Mouse (Mus musculus): ENCODE data around the gene Itpr2.

Gene Itpr2

GRCm38 (mm10) chr6:146501866-146502804 lies at the start of gene Itpr2:
Gene Itpr2, minus strand, starts transcription at chr6:146502223.
- peak; percentile 92 for DNase-seq (ENCODE audit: low spot score in 2 of 2)

- DNase-seq (ENCODE audit: low spot score in 2 of 2): no peak
Measured at GRCm38 (mm10) chr6:146551326-146551725, 49.3 kb upstream of the Itpr2 start.

DNA sequence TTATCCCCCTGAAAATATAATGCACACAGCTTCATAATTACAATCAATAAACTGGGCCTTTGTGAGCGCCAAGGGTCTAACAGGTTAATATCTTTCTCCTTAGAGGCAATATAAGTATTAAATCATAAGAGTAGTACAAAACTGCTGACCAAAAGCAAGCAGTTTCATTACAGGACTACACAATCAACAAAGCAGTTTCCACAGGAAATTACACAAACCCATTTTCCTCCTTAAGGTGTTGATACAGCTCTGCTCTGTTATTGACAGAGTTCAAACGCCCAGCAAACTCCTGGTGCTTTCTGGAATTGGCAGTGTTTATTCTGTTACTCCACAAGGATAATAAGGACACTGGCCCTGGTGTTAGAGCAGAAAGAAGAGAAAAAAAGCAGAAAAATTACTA lies 48.4 kb upstream of the Itpr2 start:
- no peak for DNase-seq (ENCODE audit: low spot score in 2 of 2)

DNA sequence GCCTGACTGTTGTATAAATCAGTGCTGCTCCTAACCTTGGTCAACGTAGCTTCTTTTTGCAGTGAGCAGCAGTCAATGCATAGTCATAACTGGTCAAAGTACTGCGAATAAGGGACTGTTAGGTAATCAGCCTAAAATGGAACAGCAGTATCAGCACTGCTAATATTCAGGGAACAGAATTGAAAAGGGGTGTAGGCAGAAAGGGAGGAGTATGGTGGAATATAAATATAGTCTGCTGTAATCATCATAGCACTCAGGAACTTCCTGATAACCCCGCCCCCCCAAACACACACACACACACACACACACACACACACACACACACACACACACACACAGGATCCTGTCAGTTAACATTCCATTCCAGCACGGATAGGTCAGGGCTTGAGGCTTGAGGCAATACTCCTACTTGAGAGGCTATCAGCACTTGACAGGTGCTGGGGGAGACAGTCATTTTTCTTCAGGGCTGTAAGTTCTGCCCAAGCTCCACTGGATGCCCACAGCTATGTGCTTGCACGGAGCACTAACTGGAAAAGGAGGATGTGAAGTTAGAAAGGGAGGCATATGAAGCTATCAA lies 43.4 kb upstream of the Itpr2 start:
- no peak for DNase-seq (ENCODE audit: low spot score in 2 of 2)

GRCm38 (mm10) chr6:146544622-146545021 lies 42.6 kb upstream of the Itpr2 start:
- DNase-seq (ENCODE audit: low spot score in 2 of 2): no peak

DNA sequence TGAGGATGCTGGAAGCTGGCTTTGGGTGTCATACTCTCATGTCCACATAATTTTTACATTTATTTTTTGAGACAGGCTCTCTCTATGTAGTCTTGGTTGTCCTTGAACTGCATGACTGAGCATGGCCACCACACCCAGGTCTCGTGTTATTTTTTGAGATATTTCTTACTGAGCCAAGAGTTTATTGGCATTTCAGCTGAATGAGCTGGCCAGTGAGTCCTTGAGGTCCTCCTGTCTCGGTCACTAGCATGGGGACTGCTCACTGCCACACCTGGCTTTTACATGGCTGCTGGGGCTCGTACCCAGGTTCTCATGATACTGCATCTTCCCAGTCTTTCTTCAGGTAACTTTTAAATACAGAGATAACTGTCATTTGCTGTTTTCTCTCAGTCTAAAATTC lies 38.4 kb upstream of the Itpr2 start:
- no peak for DNase-seq (ENCODE audit: low spot score in 2 of 2)

- no peak for DNase-seq (ENCODE audit: low spot score in 2 of 2)
Measured at GRCm38 (mm10) chr6:146538661-146539060, 36.6 kb upstream of the Itpr2 start.

DNA sequence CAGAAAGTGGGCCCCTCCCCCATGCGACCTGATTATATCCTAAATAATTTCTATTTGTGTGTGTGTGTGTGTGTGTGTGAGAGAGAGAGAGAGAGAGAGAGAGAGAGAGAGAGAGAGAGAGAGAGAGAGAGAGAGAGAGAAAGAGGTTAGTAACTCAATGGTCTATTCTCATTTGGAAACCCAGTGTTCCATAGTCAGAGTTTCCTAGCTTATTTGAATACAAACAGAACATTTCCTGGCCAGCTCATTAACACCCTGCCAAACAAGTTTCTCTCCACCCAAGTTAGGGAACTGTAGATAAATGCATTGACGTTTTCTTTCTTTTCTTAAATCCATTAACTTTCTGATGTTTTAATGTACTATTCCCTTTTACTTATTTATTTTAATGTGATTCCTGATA lies 36.0 kb upstream of the Itpr2 start:
- no peak for DNase-seq (ENCODE audit: low spot score in 2 of 2)

DNA sequence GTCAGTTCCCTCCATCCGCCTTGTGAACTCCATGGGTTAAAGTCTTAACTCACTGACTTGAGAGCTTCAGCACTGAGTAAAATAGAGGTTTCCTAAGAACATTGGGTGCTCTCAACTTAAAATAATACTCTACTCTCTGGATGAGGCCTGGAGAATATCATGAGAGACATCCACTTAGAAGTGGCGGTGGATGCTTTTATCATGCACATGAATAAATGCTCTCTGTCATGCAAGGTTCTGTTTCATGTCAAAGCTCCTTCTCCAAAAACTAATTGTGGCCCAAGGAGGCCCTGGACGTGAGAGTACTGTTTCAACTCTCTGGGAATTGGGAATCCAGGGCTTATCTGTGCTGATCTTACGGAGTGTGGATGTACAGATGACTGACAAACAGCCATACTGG lies 35.1 kb upstream of the Itpr2 start:
- no peak for DNase-seq (ENCODE audit: low spot score in 2 of 2)

GRCm38 (mm10) chr6:146535501-146535900 lies 33.5 kb upstream of the Itpr2 start:
- DNase-seq (ENCODE audit: low spot score in 2 of 2): no peak

- DNase-seq (ENCODE audit: low spot score in 2 of 2): no peak
Measured at GRCm38 (mm10) chr6:146533146-146533545, 31.1 kb upstream of the Itpr2 start.

GRCm38 (mm10) chr6:146530769-146531168 lies 28.7 kb upstream of the Itpr2 start:
- DNase-seq (ENCODE audit: low spot score in 2 of 2): no peak

DNA sequence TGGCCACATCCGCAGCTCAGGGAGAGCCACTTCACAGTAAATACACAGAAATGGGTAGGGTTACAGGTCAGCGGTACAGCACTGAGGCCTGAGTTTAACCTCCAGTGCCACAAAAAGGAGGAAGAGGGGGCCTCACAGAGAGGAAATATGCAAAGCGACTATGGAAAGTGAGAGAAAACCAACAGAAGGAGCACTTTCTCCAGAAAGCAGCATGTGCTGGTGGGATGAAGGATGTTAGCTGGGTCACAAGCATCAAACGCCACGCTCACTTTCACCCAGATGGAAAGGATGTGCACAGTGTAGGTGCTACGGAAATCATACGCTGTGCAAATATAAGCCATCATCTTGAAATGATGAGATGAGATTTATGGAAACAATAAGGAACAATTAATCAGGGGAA lies 28.3 kb upstream of the Itpr2 start:
- no peak for DNase-seq (ENCODE audit: low spot score in 2 of 2)

- no peak for DNase-seq (ENCODE audit: low spot score in 2 of 2)
Measured at GRCm38 (mm10) chr6:146527537-146527936, 25.5 kb upstream of the Itpr2 start.

GRCm38 (mm10) chr6:146525500-146525899 lies 23.5 kb upstream of the Itpr2 start:
- no peak for DNase-seq (ENCODE audit: low spot score in 2 of 2)

DNA sequence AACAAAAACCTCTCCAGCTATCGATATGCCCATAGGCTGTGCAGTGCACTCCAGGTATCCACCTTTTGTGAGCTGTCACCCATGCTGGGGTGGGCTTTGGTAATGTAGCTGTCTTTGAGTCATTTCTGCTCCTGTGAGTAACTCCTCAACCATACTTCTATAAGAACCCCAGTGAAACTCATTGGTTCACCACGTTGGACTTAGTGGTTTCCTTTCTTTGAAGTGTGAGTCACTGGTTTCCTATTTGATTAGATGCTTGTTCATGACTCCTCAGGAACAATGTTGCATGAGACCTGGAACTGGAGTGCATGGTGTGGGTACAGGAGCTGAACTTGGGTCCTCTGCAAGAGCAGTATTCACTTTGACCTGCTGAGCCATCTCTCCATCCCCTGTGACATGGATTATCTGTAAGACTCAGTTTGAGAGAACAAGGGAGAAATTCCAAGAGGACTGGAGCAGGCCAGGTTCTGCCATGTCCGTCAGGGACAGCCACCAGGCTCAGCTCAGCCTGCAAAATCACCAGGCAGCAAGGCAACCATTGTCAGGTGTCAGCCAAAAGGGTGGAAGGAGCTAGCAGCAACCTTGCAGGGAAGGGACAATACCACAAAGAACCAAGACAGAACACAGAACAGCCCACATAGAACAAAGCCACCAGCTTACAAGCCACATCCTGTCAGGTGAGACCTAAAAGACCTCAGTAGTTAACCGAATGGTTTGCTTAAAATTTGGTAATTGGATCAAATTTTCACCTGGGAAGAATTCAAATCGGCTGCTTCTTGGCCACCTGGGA lies 19.6 kb upstream of the Itpr2 start:
- DNase-seq (ENCODE audit: low spot score in 2 of 2): peak; percentile 33 to 39

DNA sequence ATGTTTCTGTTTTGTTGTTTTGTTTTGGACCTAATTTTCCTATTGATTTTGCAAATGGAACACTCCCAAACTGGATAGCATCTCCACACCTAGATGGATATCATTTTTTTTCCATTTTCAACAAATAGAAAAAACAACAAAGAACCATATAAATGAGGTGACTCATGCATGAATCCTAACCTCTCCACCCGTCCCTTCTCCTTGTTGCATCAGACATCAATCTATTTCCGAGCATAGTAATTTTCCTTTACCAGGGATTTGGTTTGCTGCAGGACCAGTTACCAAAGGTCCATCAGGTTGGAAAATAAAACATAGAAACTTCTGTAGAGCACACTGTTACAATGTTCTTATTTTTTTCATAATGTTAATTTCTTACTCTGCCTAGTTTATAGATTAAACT lies 17.0 kb upstream of the Itpr2 start:
- no peak for DNase-seq (ENCODE audit: low spot score in 2 of 2)

- DNase-seq (ENCODE audit: low spot score in 2 of 2): no peak
Measured at GRCm38 (mm10) chr6:146515936-146516335, 13.9 kb upstream of the Itpr2 start.

DNA sequence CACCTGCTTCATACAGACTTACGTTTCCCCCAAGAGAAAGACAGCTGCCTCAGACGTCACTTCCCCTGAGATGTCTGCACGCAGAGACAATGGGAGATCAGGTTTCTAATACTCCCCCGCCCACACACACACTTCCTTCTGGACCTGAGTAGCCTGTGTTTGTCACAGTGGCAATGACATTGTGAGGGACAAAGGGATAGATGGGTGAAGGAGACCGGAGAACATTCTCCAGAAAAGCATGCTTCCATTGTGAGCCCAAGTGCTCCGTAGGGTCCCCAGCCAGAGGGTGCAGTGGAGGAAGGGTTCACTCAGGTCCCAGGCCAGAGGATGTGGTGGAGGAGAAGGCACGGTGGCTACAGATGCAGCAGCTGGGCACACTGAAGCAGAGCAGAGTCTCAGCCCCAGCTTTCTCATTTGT lies 12.5 kb upstream of the Itpr2 start:
- peak; percentile 69 to 70 for DNase-seq (ENCODE audit: low spot score in 2 of 2)

GRCm38 (mm10) chr6:146513899-146514298 lies 11.9 kb upstream of the Itpr2 start:
- DNase-seq (ENCODE audit: low spot score in 2 of 2): no peak

DNA sequence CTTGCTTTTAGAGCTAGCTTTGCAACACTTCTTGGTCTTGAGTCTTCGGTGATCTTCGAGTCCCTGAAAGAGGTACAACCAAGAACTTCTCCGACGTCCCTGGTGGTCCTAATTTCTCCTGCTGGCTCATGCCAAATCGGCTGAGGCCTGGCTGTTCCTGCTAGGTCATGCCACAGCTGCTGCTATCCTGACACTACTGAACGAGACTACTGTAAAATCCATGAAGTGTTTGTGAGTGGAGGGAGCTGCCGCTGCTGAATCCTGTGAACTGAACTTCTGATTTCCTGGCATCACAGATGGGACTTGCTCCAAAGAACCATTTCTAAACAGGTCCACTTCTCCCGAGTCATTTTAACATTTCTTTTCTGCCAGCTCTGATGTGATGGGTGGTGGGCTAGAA lies 11.4 kb upstream of the Itpr2 start:
- no peak for DNase-seq (ENCODE audit: low spot score in 2 of 2)

DNA sequence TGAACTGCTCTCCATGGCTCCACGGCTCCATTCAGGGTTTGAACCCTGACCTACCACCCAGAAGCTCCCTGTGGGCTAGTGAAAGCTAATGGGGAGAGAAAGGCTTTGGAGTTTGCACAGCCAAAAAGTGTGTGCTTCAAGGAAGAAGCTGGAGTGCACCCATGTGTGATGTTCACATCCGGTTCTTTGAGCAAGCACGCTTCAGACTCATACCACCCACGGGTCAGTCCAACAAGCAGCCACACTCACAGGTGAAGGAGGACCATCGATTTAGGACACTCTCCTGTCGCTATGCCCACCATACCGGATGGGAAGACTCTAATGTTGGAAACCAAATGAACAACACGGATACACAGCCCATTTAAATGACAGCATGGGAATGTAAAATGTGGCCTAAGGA lies 9.5 kb upstream of the Itpr2 start:
- DNase-seq (ENCODE audit: low spot score in 2 of 2): peak; percentile 46 to 50
